Mouse (Mus musculus) testis, adult 2 months (tissue): ENCODE data around the gene Plcd1.

ENCODE experiments used
- CTCF ChIP-seq: fragments of 200-500 bp; IDR thresholded peaks from 2 replicates; pipeline ENCODE4 v1.5.1; 2012; ENCODE audit warnings: low read depth, mild to moderate bottlenecking, inconsistent platforms, low read length, moderate library complexity; ENCODE audit not compliant: control insufficient read depth, insufficient read depth, insufficient replicate concordance
- POLR2A ChIP-seq: fragments of 200-500 bp; IDR thresholded peaks from 2 replicates; pipeline ENCODE4 v1.6.1; 2012; ENCODE audit warnings: low read depth, mild to moderate bottlenecking, inconsistent platforms, low read length, moderate library complexity; ENCODE audit not compliant: control insufficient read depth

DNA sequence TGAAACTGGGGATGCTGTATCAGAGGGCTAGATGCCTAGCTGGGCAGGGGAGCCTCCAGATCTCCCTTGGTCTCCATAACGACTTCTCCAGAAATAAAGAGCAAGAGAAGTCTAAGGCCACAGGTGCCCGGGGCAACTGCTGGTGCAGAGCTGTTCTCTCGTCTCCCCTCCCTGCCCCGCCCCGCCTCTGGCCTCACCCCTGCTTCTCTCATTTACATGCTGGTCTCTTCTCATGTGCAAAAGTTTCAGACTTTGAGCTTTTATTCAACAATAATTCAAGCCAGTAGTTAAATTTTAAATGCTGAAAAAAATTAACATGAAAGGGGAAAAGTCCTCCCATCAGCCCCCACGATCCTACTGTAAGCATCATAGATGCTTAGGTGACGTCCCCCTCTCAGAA is 71.6 kb downstream of the Plcd1 start:
- TF ChIP-seq CTCF: no peak
- no peak for TF ChIP-seq POLR2A
